Mouse (Mus musculus): ENCODE data around the gene Gnl1. TPM values are rescaled to one million over a fixed set of nuclear protein-coding genes. Genes with fewer than 3 reads are reported as not detected.
"Not testable (repeated sequence)": the region's sequence is repeated elsewhere in the genome, so short reads cannot be mapped to it uniquely, and the experiment has no call there.

Gnl1 gene
- polyA plus RNA-seq, 1 experiment from 2014 or later, result 50.1 TPM

- H3K4me1 ChIP-seq; H3K36me3 ChIP-seq (ENCODE audit: poor library complexity, severe bottlenecking); H3K27me3 ChIP-seq; H3K9me3 ChIP-seq (replicated peaks); ATAC-seq; H3K27ac ChIP-seq: not testable (repeated sequence)
- H3K4me2 ChIP-seq, result peak overlapping the region; percentile 81
- peak overlapping the region; percentile 65 for H3K9ac ChIP-seq
- 34% methylated on average over 8 of the region's 8 CpGs for WGBS
- peak overlapping the region; percentile 47 for H3K4me3 ChIP-seq
These were observed 51.3 kb downstream of the Gnl1 start for GRCm38 (mm10) chr17:36030703-36031582.

- Histone ChIP-seq H3K9ac (peak overlapping the region; percentile 65), H3K4me2 (peak overlapping the region; percentile 81), H3K4me3 (peak overlapping the region; percentile 47)
- H3K27me3 ChIP-seq; H3K4me1 ChIP-seq; H3K27ac ChIP-seq; H3K9me3 ChIP-seq (replicated peaks); H3K36me3 ChIP-seq (ENCODE audit: poor library complexity, severe bottlenecking): not testable (repeated sequence)
- ATAC-seq, result peak; percentile 61
- WGBS, result 1% methylated on average over 40 of the region's 40 CpGs
These were observed 52.1 kb downstream of the Gnl1 start for GRCm38 (mm10) chr17:36031583-36032331.

- ATAC-seq, result peak; percentile 55
- peak within 1 kb of the TSS; percentile 81 for H3K4me2 ChIP-seq
- H3K4me3 ChIP-seq, result peak within 1 kb of the TSS; percentile 47
- not testable (repeated sequence) for H3K27ac ChIP-seq; H3K4me1 ChIP-seq; H3K27me3 ChIP-seq; H3K36me3 ChIP-seq (ENCODE audit: poor library complexity, severe bottlenecking); H3K9me3 ChIP-seq (replicated peaks)
- WGBS, result under 1% methylated on average over 25 of the region's 25 CpGs
- H3K9ac ChIP-seq, result peak within 1 kb of the TSS; percentile 65
These were observed 52.8 kb downstream of the Gnl1 start, which contains the start of gene H2-T23 for GRCm38 (mm10) chr17:36032351-36032875. TSS of gene H2-T23 (minus strand) at chr17:36032855.

GRCm38 (mm10) chr17:36034524-36034923, 54.9 kb downstream of the Gnl1 start:
- not testable (repeated sequence) for H3K36me3 ChIP-seq (ENCODE audit: poor library complexity, severe bottlenecking); H3K4me2 ChIP-seq; ATAC-seq; H3K27ac ChIP-seq; H3K9ac ChIP-seq; H3K4me3 ChIP-seq; H3K9me3 ChIP-seq (replicated peaks); H3K27me3 ChIP-seq; H3K4me1 ChIP-seq
- 64% methylated on average over 3 of the region's 3 CpGs for WGBS

DNA sequence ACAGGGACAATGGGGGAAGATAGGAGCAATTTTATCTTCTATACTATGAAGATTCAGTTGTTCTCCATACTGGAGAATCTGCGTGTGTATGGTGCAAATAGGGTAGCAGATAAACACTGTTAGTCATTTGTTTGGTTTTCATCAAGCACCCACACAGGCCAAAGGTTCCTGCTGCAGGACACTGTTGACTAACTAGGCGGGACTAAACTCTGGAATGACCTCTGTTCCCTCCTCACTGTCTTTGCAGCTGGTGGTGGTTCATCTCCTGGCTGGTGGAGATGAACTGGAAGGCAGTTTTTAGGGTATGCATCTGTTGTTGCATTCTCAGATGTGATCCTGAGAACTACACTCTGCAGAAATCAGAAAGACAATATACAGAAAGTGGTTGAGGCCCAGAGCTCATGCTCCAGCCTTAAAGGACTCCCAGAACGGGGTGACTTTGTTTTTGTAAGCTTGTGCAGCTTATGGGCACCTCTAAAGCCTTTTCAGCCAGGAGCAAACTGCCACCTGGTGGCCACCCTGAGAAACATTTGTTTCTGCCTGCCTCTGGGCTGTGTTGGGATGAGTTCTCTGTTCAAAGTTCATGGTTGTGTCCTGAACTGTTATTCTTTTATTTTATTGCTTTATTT, 55.5 kb downstream of the Gnl1 start:
- ATAC-seq; H3K36me3 ChIP-seq (ENCODE audit: poor library complexity, severe bottlenecking); H3K27me3 ChIP-seq; H3K9me3 ChIP-seq (replicated peaks); H3K4me1 ChIP-seq; H3K4me2 ChIP-seq; H3K4me3 ChIP-seq; H3K9ac ChIP-seq; H3K27ac ChIP-seq: not testable (repeated sequence)
- 40% methylated on average over 3 of the region's 3 CpGs for WGBS

DNA sequence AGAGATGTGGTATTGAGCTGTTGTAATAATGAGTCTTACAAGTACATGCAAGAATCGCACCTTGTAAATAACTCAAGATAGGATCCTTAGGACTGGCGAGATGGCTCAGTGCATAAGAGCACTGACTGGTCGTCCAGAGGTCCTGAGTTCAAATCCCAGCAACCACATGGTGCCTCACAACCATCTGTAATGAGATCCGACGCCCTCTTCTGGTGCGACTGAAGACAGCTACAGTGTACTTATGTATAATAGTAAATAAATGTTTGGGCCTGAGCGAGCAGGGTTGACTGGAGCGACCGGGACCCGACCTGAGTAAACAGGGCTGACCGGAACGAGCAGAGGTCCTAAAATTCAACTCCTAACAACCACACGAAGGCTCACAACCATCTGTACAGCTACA, 56.5 kb downstream of the Gnl1 start:
- not testable (repeated sequence) for H3K4me1 ChIP-seq; H3K9ac ChIP-seq; H3K4me3 ChIP-seq; H3K4me2 ChIP-seq; ATAC-seq; H3K27me3 ChIP-seq; H3K36me3 ChIP-seq (ENCODE audit: poor library complexity, severe bottlenecking); H3K9me3 ChIP-seq (replicated peaks); H3K27ac ChIP-seq
- 88% methylated on average over 13 of the region's 13 CpGs for WGBS

MicroRNAs within 50 kb of the gene (microRNA counts, 519-probe panel; counts per million panel counts)
- microRNA mmu-miR-877, result 177 counts per million, percentile 53 among the panel's probes with 10 or more counts

Small RNA genes lying within 50 kb of the gene (microRNA-seq; reads per million reads assigned to microRNA genes)
- 141 reads per million, percentile 55 among the genes with 10 or more reads in this experiment for gene Mir877

Other genes with a start within 250 kb of the Gnl1 start
- 4.5 and 5.2 TPM in 2 replicates for gene Ier3, start 158.2 kb upstream of the Gnl1 start, polyA plus RNA-seq (2015; fragmentation: Nextera tagmentation; extraction: Ambion mirVana)
- gene Flot1, start 156.6 kb upstream of the Gnl1 start, polyA plus RNA-seq (2015; fragmentation: Nextera tagmentation; extraction: Ambion mirVana), result 57.0 and 57.7 TPM in 2 replicates
- gene Tubb5, start 141.5 kb upstream of the Gnl1 start, polyA plus RNA-seq (2015; fragmentation: Nextera tagmentation; extraction: Ambion mirVana), result 1,790 and 1,841 TPM in 2 replicates
- gene Mdc1, start 138.3 kb upstream of the Gnl1 start, polyA plus RNA-seq (2015; fragmentation: Nextera tagmentation; extraction: Ambion mirVana), result 15.1 and 18.4 TPM in 2 replicates
- gene Nrm, start 118.5 kb upstream of the Gnl1 start, polyA plus RNA-seq (2015; fragmentation: Nextera tagmentation; extraction: Ambion mirVana), result 41.3 and 47.9 TPM in 2 replicates
- 20.9 and 22.7 TPM in 2 replicates for gene Ppp1r18, start 114.3 kb upstream of the Gnl1 start, polyA plus RNA-seq (2015; fragmentation: Nextera tagmentation; extraction: Ambion mirVana)
- 38.6 and 39.9 TPM in 2 replicates for gene Dhx16, start 100.0 kb upstream of the Gnl1 start, polyA plus RNA-seq (2015; fragmentation: Nextera tagmentation; extraction: Ambion mirVana)
- 31.6 and 36.6 TPM in 2 replicates for gene 2310061I04Rik, start 82.4 kb upstream of the Gnl1 start, polyA plus RNA-seq (2015; fragmentation: Nextera tagmentation; extraction: Ambion mirVana)
- 331 and 355 TPM in 2 replicates for gene Atat1, start 69.8 kb upstream of the Gnl1 start, polyA plus RNA-seq (2015; fragmentation: Nextera tagmentation; extraction: Ambion mirVana)
- gene Mrps18b, start 63.5 kb upstream of the Gnl1 start, polyA plus RNA-seq (2015; fragmentation: Nextera tagmentation; extraction: Ambion mirVana), result 57.1 and 62.2 TPM in 2 replicates
- gene Ppp1r10, start 63.4 kb upstream of the Gnl1 start, polyA plus RNA-seq (2015; fragmentation: Nextera tagmentation; extraction: Ambion mirVana), result 51.8 and 52.2 TPM in 2 replicates
- 108 and 120 TPM in 2 replicates for gene Abcf1, start 10.1 kb upstream of the Gnl1 start, polyA plus RNA-seq (2015; fragmentation: Nextera tagmentation; extraction: Ambion mirVana)
- 62.7 and 70.0 TPM in 2 replicates for gene Prr3, start 385 bp downstream of the Gnl1 start, polyA plus RNA-seq (2015; fragmentation: Nextera tagmentation; extraction: Ambion mirVana)
- 6.3 and 6.5 TPM in 2 replicates for gene H2-T24, start 40.7 kb downstream of the Gnl1 start, polyA plus RNA-seq (2015; fragmentation: Nextera tagmentation; extraction: Ambion mirVana)
- 5.6 and 5.7 TPM in 2 replicates for gene H2-T23, start 53.0 kb downstream of the Gnl1 start, polyA plus RNA-seq (2015; fragmentation: Nextera tagmentation; extraction: Ambion mirVana)
- 4.0 TPM in 2 replicates for gene H2-T22, start 62.9 kb downstream of the Gnl1 start, polyA plus RNA-seq (2015; fragmentation: Nextera tagmentation; extraction: Ambion mirVana)
- not detected in 2 replicates for gene Gm6034, start 63.1 kb downstream of the Gnl1 start, polyA plus RNA-seq (2015; fragmentation: Nextera tagmentation; extraction: Ambion mirVana)
- gene Gm11127, start 78.5 kb downstream of the Gnl1 start, polyA plus RNA-seq (2015; fragmentation: Nextera tagmentation; extraction: Ambion mirVana), result not detected in 2 replicates
- gene Gm19684, start 141.8 kb downstream of the Gnl1 start, polyA plus RNA-seq (2015; fragmentation: Nextera tagmentation; extraction: Ambion mirVana), result not detected in 2 replicates
- not detected in 2 replicates for gene Gm7030, start 149.6 kb downstream of the Gnl1 start, polyA plus RNA-seq (2015; fragmentation: Nextera tagmentation; extraction: Ambion mirVana)
- not detected in 2 replicates for gene Gm8909, start 188.7 kb downstream of the Gnl1 start, polyA plus RNA-seq (2015; fragmentation: Nextera tagmentation; extraction: Ambion mirVana)
- gene H2-T3, start 210.4 kb downstream of the Gnl1 start, polyA plus RNA-seq (2015; fragmentation: Nextera tagmentation; extraction: Ambion mirVana), result not detected in 2 replicates